In the genomic region with DNA sequence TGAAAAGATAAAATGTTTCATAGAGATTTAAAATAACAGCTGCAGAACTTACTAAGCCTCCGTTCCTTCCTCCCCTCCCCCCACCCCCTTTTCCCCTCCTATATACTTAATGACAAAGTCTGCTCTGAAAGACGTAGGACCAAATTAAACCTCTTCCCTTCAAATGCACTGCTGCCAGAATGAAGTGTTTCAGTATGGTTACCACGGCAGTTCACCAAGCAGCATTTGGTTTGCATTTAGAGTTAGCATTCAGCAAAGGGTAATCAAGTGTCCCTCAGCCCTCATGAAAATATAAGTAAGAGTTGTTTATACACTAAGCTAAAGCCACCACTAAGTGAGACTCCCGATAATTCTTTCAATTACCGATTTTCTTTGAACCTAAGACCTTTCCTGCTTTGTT, we compare ENCODE assay signal across 35 mouse cellular contexts.
"Had no signal": no experiment of that assay in that cellular context is flagged by ENCODE, and none has a peak within 500 bp of the region (broad histone marks: within the 10 kb centered on the region; RNA-seq: fewer than 3 reads in every experiment).

No protein-coding gene starts in this region.

- H3K27me3 ChIP-seq: heart, embryonic 13.5 days; heart, embryonic 15.5 days; hindbrain, embryonic 15.5 days; intestine, embryonic 15.5 days; kidney, embryonic 15.5 days had no signal

- H3K36me3 ChIP-seq: hindbrain, embryonic 15.5 days; intestine, embryonic 15.5 days had no signal

- H3K4me3 ChIP-seq: heart, embryonic 10.5 days; heart, embryonic 12.5 days; heart, embryonic 13.5 days; heart, embryonic 15.5 days; hindbrain, embryonic 10.5 days; hindbrain, embryonic 12.5 days; hindbrain, embryonic 13.5 days; hindbrain, embryonic 15.5 days; intestine, embryonic 15.5 days; kidney, embryonic 15.5 days; layer of hippocampus, adult 2 months had no signal

- H3K9me3 ChIP-seq: heart, embryonic 10.5 days; heart, embryonic 12.5 days; heart, embryonic 13.5 days; heart, embryonic 15.5 days; hindbrain, embryonic 10.5 days; hindbrain, embryonic 12.5 days; hindbrain, embryonic 13.5 days; hindbrain, embryonic 15.5 days; intestine, embryonic 15.5 days; kidney, embryonic 15.5 days had no signal

- ATAC-seq: hindbrain, embryonic 16.5 days; hindbrain, postnatal 0 days; inflammation-experienced regulatory T-cells, adult 6 months; intestine, embryonic 15.5 days; intestine, embryonic 16.5 days; intestine, postnatal 0 days had no signal

- H3K4me1 ChIP-seq: hindbrain, embryonic 15.5 days; intestine, embryonic 15.5 days; kidney, embryonic 15.5 days had no signal

- H3K9ac ChIP-seq: heart, embryonic 12.5 days; heart, embryonic 13.5 days; heart, embryonic 15.5 days; hindbrain, embryonic 12.5 days; hindbrain, embryonic 13.5 days; hindbrain, embryonic 14.5 days; hindbrain, embryonic 15.5 days; intestine, embryonic 15.5 days; kidney, embryonic 15.5 days had no signal

- H3K4me2 ChIP-seq: heart, embryonic 11.5 days; heart, embryonic 12.5 days; heart, embryonic 13.5 days; heart, embryonic 15.5 days; hindbrain, embryonic 12.5 days; hindbrain, embryonic 13.5 days; hindbrain, embryonic 14.5 days; hindbrain, embryonic 15.5 days; intestine, embryonic 15.5 days; kidney, embryonic 15.5 days had no signal

- H3K27ac ChIP-seq: heart, embryonic 10.5 days; heart, embryonic 13.5 days; heart, embryonic 15.5 days; hindbrain, embryonic 10.5 days; hindbrain, embryonic 12.5 days; hindbrain, embryonic 13.5 days; hindbrain, embryonic 14.5 days; hindbrain, embryonic 15.5 days; hindbrain, postnatal 0 days; intestine, embryonic 15.5 days; kidney, embryonic 15.5 days; kidney, postnatal 0 days; layer of hippocampus, adult 2 months had no signal

- DNase-seq: heart, postnatal 10 days; heart, postnatal 14 days; heart, postnatal 36 days; heart, postnatal 4 days; kidney, adult 11 months; kidney, adult 18-20 months; kidney, adult 2 months; kidney, adult 8-10 months; kidney, adult 9 months; kidney, postnatal 10 days; kidney, postnatal 14 days; kidney, postnatal 25 days; kidney, postnatal 36 days; kidney, postnatal 4 days; layer of hippocampus, adult 9-11 months; layer of hippocampus, postnatal 36 days had no signal
